Mouse (Mus musculus) CH12.LX (cell line): ENCODE measurements around the gene Ccdc148. TPM values are rescaled to one million over a fixed set of nuclear protein-coding genes. Genes with fewer than 3 reads are reported as not detected.

Experiments used
- DNase-seq: peaks from one replicate; pipeline ENCODE4 v3.0.0-alpha.2; 2013; ENCODE audit errors: extremely low read depth
- H3K27ac ChIP-seq: 2 replicates; pipeline ENCODE4 v1.5.1; 2012; ENCODE audit warnings: low read depth, mild to moderate bottlenecking, control low read depth, moderate library complexity; ENCODE audit not compliant: insufficient read depth
- H3K27me3 ChIP-seq: replicated peaks from 2 replicates; pipeline ENCODE3; 2012; ENCODE audit warnings: inconsistent platforms
- H3K36me3 ChIP-seq, 2 experiments: replicated peaks in 1 of 2; 2 replicates each; pipeline versions ENCODE3 to v1.6.1; 2012; ENCODE audit warnings: inconsistent platforms in 1 of 2, low read length in 1 of 2, mild to moderate bottlenecking in 1 of 2, mixed read lengths in 1 of 2, moderate library complexity in 1 of 2; ENCODE audit not compliant: control insufficient read depth in 1 of 2, insufficient read depth in 1 of 2
- H3K4me1 ChIP-seq, 2 experiments: 2 replicates each; pipeline ENCODE4 v1.6.1; 2012; ENCODE audit warnings: inconsistent platforms in 1 of 2, moderate library complexity in 1 of 2; ENCODE audit not compliant: insufficient read depth in 2 of 2, control insufficient read depth in 1 of 2
- H3K4me2 ChIP-seq: 2 replicates; pipeline ENCODE4 v1.6.1; 2012; ENCODE audit warnings: low read depth, mild to moderate bottlenecking, control low read depth; ENCODE audit not compliant: poor library complexity, insufficient read depth, severe bottlenecking
- H3K4me3 ChIP-seq, 3 experiments: fragments of 150-350 bp in 1 of 3; sonication (generic) in 1 of 3; replicated peaks in 1 of 3; 2 replicates each; pipeline versions ENCODE3 to v1.5.1; 2011 to 2012; ENCODE audit warnings: low read depth in 2 of 3, low read length in 2 of 3, mild to moderate bottlenecking in 2 of 3, moderate library complexity in 2 of 3, control low read depth in 1 of 3, improper control_type of control experiment in 1 of 3, inconsistent platforms in 1 of 3, mixed read lengths in 1 of 3; ENCODE audit not compliant: poor library complexity in 1 of 3
- H3K79me2 ChIP-seq: replicated peaks from 2 replicates; pipeline ENCODE4 v1.6.1; 2012; ENCODE audit warnings: mild to moderate bottlenecking, moderate library complexity; ENCODE audit not compliant: control insufficient read depth, poor library complexity, insufficient read depth, severe bottlenecking; ENCODE audit errors: extremely low read depth
- H3K9ac ChIP-seq: 2 replicates; pipeline ENCODE4 v1.6.1; 2012; ENCODE audit warnings: low read depth, mild to moderate bottlenecking, control low read depth, moderate library complexity; ENCODE audit not compliant: insufficient read depth
- H3K9me3 ChIP-seq: replicated peaks from 2 replicates; pipeline ENCODE3; 2012; ENCODE audit warnings: low read length, inconsistent platforms, mixed read lengths
- BHLHE40 ChIP-seq: IDR thresholded peaks from 2 replicates; pipeline ENCODE4 v1.6.1; 2011; ENCODE audit warnings: mild to moderate bottlenecking, low read depth, low read length, improper control_type of control experiment
- CHD1 ChIP-seq: IDR thresholded peaks from 2 replicates; pipeline ENCODE4 v1.6.1; 2012; ENCODE audit warnings: low read depth, low read length, improper control_type of control experiment, inconsistent platforms
- CHD2 ChIP-seq: IDR thresholded peaks from 2 replicates; pipeline ENCODE4 v1.6.1; 2011; ENCODE audit warnings: low read length, improper control_type of control experiment
- CTCF ChIP-seq, 2 experiments: IDR thresholded peaks in 1 of 2; conservative IDR thresholded peaks in 1 of 2; 2 replicates each; pipeline ENCODE4 v1.5.1; 2011 to 2012; ENCODE audit warnings: low read depth in 2 of 2, low read length in 2 of 2, improper control_type of control experiment in 1 of 2, inconsistent platforms in 1 of 2, mild to moderate bottlenecking in 1 of 2, moderate library complexity in 1 of 2
- E2F4 ChIP-seq: IDR thresholded peaks from 2 replicates; pipeline ENCODE4 v1.6.1; 2011; ENCODE audit warnings: low read depth, low read length, improper control_type of control experiment; ENCODE audit not compliant: insufficient replicate concordance
- IRF4 ChIP-seq: IDR thresholded peaks from 2 replicates; pipeline ENCODE4 v1.6.1; 2014; ENCODE audit warnings: low read depth, mild to moderate bottlenecking, inconsistent platforms, low read length, improper control_type of control experiment
- JUN ChIP-seq: IDR thresholded peaks from 2 replicates; pipeline ENCODE4 v1.6.1; 2011; ENCODE audit warnings: low read depth, mild to moderate bottlenecking, low read length, improper control_type of control experiment, moderate library complexity; ENCODE audit not compliant: insufficient read depth
- JUND ChIP-seq: conservative IDR thresholded peaks from 2 replicates; pipeline ENCODE4 v1.6.1; 2011; ENCODE audit warnings: low read depth, low read length, improper control_type of control experiment
- KAT2A ChIP-seq: IDR thresholded peaks from 2 replicates; pipeline ENCODE4 v1.6.1; 2012; ENCODE audit warnings: low read length, improper control_type of control experiment, inconsistent platforms; ENCODE audit not compliant: insufficient replicate concordance
- MAFK ChIP-seq: IDR thresholded peaks from 2 replicates; pipeline ENCODE4 v1.6.1; 2011; ENCODE audit warnings: low read length, improper control_type of control experiment; ENCODE audit not compliant: insufficient replicate concordance
- MAX ChIP-seq: IDR thresholded peaks from 2 replicates; pipeline ENCODE4 v1.6.1; 2011; ENCODE audit warnings: low read length, improper control_type of control experiment
- MEF2A ChIP-seq: IDR thresholded peaks from 2 replicates; pipeline ENCODE4 v1.6.1; 2014; ENCODE audit warnings: low read depth, mild to moderate bottlenecking, inconsistent platforms, low read length, improper control_type of control experiment, borderline replicate concordance
- MYC ChIP-seq: IDR thresholded peaks from 2 replicates; pipeline ENCODE4 v1.6.1; 2011; ENCODE audit warnings: low read depth, mild to moderate bottlenecking, improper control_type of control experiment, low read length
- NELFE ChIP-seq: IDR thresholded peaks from 2 replicates; pipeline ENCODE4 v1.6.1; 2011; ENCODE audit warnings: low read depth, low read length, improper control_type of control experiment
- NRF1 ChIP-seq: IDR thresholded peaks from 2 replicates; pipeline ENCODE4 v1.6.1; 2014; ENCODE audit warnings: low read depth, mild to moderate bottlenecking, inconsistent platforms, low read length, improper control_type of control experiment, moderate library complexity
- POLR2AphosphoS2 ChIP-seq: IDR thresholded peaks from 2 replicates; pipeline ENCODE4 v1.6.1; 2011; ENCODE audit warnings: low read depth, low read length, improper control_type of control experiment
- RAD21 ChIP-seq: IDR thresholded peaks from 2 replicates; pipeline ENCODE4 v1.6.1; 2011; ENCODE audit warnings: low read depth, mild to moderate bottlenecking, low read length, improper control_type of control experiment, moderate library complexity
- RCOR1 ChIP-seq: conservative IDR thresholded peaks from 2 replicates; pipeline ENCODE4 v1.6.1; 2012; ENCODE audit warnings: low read depth, mild to moderate bottlenecking, inconsistent platforms, low read length, improper control_type of control experiment
- SIN3A ChIP-seq: IDR thresholded peaks from 2 replicates; pipeline ENCODE4 v1.6.1; 2012; ENCODE audit warnings: low read length, improper control_type of control experiment, inconsistent platforms
- TCF12 ChIP-seq: IDR thresholded peaks from 2 replicates; pipeline ENCODE4 v1.6.1; 2014; ENCODE audit warnings: low read depth, mild to moderate bottlenecking, inconsistent platforms, low read length, improper control_type of control experiment
- UBTF ChIP-seq: IDR thresholded peaks from 2 replicates; pipeline ENCODE4 v1.6.1; 2012; ENCODE audit warnings: low read depth, mild to moderate bottlenecking, inconsistent platforms, low read length, improper control_type of control experiment, moderate library complexity
- USF1 ChIP-seq: IDR thresholded peaks from 2 replicates; pipeline ENCODE4 v1.6.1; 2014; ENCODE audit warnings: low read depth, mild to moderate bottlenecking, inconsistent platforms, low read length, improper control_type of control experiment
- USF2 ChIP-seq: conservative IDR thresholded peaks from 2 replicates; pipeline ENCODE4 v1.6.1; 2011; ENCODE audit warnings: low read depth, low read length, improper control_type of control experiment
- ZC3H11A ChIP-seq: IDR thresholded peaks from 2 replicates; pipeline ENCODE4 v1.6.1; 2012; ENCODE audit warnings: low read depth, mild to moderate bottlenecking, inconsistent platforms, low read length, improper control_type of control experiment
- ZKSCAN1 ChIP-seq: IDR thresholded peaks from 2 replicates; pipeline ENCODE4 v1.6.1; 2012; ENCODE audit warnings: low read depth, inconsistent platforms, low read length, improper control_type of control experiment, borderline replicate concordance
- dilution Hi-C: fragments of 300-500 bp; cut with MboI; formaldehyde crosslinking; loops from 2 replicates; pipeline ENCODE4 v1.14.3; 2020; ENCODE audit warnings: low sequenced_read_pairs; ENCODE audit not compliant: extremely low pct_unique_long_range_greater_than_20kb, extremely low pct_ligation_motif_present
- in situ Hi-C: fragments of 300-500 bp; cut with MboI; formaldehyde crosslinking; loops from 3 replicates; pipeline ENCODE4 v1.14.3; 2019; ENCODE audit warnings: low sequenced_read_pairs, low pct_ligation_motif_present, low pct_unique_long_range_greater_than_20kb, mixed read lengths
- polyA plus RNA-seq: library from polyadenylated mRNA; unstranded; fragments of >175 nt; gene quantifications from 2 replicates; pipeline ENCODE4 v1.2.1, GENCODE M21; 2012; ENCODE audit warnings: low read depth; ENCODE audit not compliant: insufficient read length
- total RNA-seq, 2 experiments: library from RNA; depleted of rRNA; stranded (reverse); fragments of 300-350 nt in 1 of 2; fragments of >200 nt in 1 of 2; gene quantifications; 2 replicates each; pipeline ENCODE4 v1.2.3; 2012 to 2014

Gene Ccdc148
- total and polyA plus RNA-seq, 3 experiments = not detected

GRCm38 (mm10) chr2:58832253-58832980, 328.1 kb downstream of the Ccdc148 start:
- no peaks in the 10 kb centered on the region for H3K79me2 ChIP-seq
- DNase-seq = no peak
- in situ Hi-C loops = no loop called here
- dilution Hi-C loops = no loop called here
- no peaks in the 10 kb centered on the region for H3K4me1 ChIP-seq
- no peak overlapping the region for H3K9ac ChIP-seq
- H3K4me3 ChIP-seq = no peak overlapping the region
- TF ChIP-seq UBTF = no peak
- no peak for TF ChIP-seq ZC3H11A
- TF ChIP-seq BHLHE40 = no peak
- no peak for TF ChIP-seq KAT2A
- no peak for TF ChIP-seq CHD2
- TF ChIP-seq JUN = no peak
- TF ChIP-seq ZKSCAN1 = no peak
- TF ChIP-seq NELFE = no peak
- no peak for TF ChIP-seq TCF12
- TF ChIP-seq SIN3A = no peak
- TF ChIP-seq E2F4 = no peak
- no peak for TF ChIP-seq JUND
- no peak for TF ChIP-seq USF2
- no peaks in the 10 kb centered on the region for H3K36me3 ChIP-seq
- no peak overlapping the region for H3K4me2 ChIP-seq
- peaks cover 73% of the 10 kb centered on the region for H3K9me3 ChIP-seq
- no peak overlapping the region for H3K27ac ChIP-seq
- H3K27me3 ChIP-seq = no peaks in the 10 kb centered on the region

GRCm38 (mm10) chr2:58829981-58830742, 330.3 kb downstream of the Ccdc148 start:
- Histone ChIP-seq H3K4me2 (no peak overlapping the region), H3K4me1 (no peaks in the 10 kb centered on the region)
- dilution Hi-C loops = no loop called here

More at GRCm38 (mm10) chr2:58829981-58830742, 330.3 kb downstream of the Ccdc148 start:
- Histone ChIP-seq H3K27me3 (no peaks in the 10 kb centered on the region), H3K9ac (no peak overlapping the region), H3K79me2 (no peaks in the 10 kb centered on the region), H3K27ac (no peak overlapping the region), H3K36me3 (no peaks in the 10 kb centered on the region), H3K4me3 (no peak overlapping the region), H3K9me3 (peaks cover 68% of the 10 kb centered on the region)
- TF ChIP-seq POLR2AphosphoS2 = no peak
- no peak for TF ChIP-seq NRF1
- no peak for TF ChIP-seq MAX
- TF ChIP-seq USF1 = no peak
- no peak for TF ChIP-seq RAD21
- TF ChIP-seq JUND = no peak
- no peak for TF ChIP-seq MYC
- TF ChIP-seq IRF4 = no peak
- TF ChIP-seq RCOR1 = no peak
- no peak for TF ChIP-seq MEF2A
- no peak for TF ChIP-seq USF2
- TF ChIP-seq CTCF (conservative IDR thresholded peaks at IDR 0.05 in 1 of 2, IDR thresholded peaks at IDR 0.05 in 1 of 2; ENCODE audit: low read depth in 2 of 2, low read length in 2 of 2) = no peak
- TF ChIP-seq UBTF = no peak
- TF ChIP-seq CHD1 = no peak
- no peak for TF ChIP-seq MAFK
- no peak for TF ChIP-seq SIN3A
- in situ Hi-C loops = no loop called here
- DNase-seq = no peak
